Mouse (Mus musculus) frontal cortex, postnatal 10 days (tissue): Measurements from ENCODE around the gene Trappc11.
"Not testable (repeated sequence)": the region's sequence is repeated elsewhere in the genome, so short reads cannot be mapped to it uniquely, and the experiment has no call there.

Source experiments
- DNase-seq, 2 experiments: peaks; one replicate each; pipeline ENCODE4 v3.0.0; 2022; ENCODE audit warnings: low spot score in 2 of 2, mixed read lengths in 1 of 2

Gene Trappc11

DNA sequence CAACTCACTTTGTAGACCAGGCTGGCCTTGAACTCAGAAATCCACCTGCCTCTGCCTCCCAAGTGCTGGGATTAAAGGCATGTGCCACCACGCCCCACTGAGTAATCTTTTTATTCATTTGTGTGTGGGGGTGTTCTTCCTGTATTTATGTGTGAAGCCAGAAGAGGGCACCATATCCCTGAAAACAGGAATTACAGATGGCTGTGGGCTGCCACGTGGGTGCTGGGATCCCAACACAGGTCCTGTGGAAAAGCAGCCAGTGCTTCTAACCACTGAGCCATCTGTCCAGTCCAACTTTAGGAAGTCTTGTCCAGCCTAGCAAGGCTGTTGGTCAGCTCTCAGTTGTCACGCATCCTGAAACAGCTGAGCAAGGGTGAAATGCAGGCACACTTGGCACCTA, 46.0 kb downstream of the Trappc11 start:
- DNase-seq: no peak

DNA sequence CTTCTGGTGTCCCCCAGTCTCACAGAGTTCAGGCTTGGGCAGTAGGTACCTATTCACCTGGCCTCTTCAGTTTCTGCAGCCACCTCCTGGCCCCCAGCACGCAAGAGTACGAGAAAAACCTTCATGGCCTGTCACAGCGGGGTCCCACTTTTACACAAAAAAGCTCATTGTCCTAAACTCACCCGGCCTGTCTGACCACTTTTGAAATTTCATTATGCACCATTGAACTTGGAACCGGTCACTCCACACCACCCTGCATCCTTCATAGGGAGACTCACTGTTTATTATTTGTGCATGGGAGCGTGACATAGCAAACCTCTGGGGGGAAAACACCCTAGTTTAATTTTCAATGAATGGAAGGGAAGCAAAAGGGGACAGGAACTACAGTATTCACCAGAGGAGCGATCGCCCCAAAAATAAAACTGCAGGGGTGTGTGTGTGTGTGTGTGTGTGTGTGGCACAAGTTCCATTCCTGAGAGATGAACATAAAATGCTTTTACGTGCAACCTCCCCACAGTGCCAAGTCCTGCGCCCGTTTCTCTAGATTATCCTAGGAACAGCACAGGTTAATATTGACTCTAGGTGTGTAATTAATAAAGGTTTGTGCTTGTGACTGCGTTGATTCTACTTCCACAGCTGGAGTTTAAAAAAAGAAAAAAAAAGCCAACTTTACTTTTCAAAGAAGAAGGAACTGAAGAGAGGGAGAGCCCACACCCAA, 50.8 kb downstream of the Trappc11 start:
- no peak for DNase-seq

DNA sequence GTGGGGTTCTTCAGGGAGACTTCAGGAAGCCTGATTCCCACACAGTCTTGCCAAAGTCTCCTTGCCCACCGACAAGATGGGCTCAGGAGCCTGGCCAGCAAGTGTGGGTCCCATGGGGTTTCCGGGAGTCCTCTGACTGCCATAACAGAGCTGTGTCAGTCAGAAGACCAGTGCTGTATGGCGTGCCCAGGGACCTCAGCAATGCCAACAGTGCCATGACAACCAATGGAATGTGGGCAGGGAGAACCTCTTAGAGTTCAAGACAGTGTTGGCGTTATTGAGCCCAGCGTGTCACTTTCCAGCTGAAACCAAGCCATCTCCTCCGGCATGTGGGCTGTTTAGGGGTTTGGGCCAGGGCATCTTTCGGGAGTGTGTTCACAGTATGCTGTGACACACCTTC, 53.2 kb downstream of the Trappc11 start:
- DNase-seq: peak in 1 of 2 experiments; percentile 25

DNA sequence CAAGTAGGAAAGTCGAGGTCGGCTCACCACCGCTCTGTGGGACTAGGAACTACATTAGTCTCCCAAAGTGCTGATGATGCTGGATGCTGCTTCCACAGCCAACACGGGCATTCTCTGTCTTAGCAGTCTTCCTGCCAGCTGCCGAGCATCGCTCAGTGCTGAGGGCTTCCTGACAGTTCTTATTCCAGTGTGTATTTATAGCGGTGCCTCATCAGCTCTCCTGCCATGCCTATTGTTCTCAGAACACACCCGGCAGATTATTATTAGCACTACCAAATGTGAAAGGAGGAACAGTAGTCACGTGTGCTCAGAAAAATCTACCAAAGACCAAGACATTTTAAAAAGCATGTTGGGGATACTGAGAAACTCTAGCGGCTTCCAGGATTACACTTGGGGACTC, 71.6 kb downstream of the Trappc11 start:
- DNase-seq: peak; percentile 22 to 44

DNA sequence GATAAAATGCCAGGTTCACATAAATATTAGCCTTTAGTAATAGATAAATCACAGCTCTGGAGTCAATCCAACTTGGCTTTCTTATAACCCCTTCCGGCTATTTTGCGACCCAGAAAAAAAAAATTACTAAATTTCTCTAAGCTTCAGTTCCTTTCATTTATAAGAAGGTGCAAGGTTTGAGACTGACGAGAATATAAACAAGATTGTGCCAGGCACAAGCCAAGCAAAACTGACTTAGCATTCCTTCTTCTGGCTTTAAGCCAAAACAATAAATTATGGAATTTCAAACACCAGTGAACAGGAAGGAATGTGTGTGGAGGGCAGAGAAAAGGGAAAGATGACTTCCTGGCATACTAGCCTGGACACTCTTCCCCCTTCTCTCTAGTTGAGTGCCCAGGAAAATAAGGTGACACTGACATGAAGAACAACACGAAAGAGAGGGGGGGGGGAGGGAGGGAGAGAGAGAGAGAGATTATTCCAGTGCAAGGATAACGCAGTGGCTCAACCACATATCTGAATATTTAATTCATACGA, 74.0 kb downstream of the Trappc11 start:
- no peak for DNase-seq

DNA sequence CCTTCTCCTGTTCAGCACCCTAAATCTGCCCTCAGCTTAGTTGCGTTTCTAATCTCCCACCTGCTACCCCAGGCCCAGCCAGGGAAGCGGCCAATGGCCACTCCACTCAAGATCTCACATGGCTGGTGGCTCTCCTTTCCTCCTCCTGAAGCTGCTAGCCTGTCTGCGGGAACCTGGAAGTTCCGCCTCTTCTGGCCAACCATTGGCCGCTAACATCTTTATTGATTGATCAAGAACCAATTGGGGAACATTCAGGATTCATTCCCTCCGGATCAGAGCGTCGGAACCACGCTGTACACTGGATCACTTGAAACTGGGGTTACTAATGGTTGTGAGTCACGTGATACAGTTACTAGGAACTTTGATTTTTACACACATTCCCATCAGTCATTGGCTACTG, 74.7 kb downstream of the Trappc11 start:
- DNase-seq: no peak

DNA sequence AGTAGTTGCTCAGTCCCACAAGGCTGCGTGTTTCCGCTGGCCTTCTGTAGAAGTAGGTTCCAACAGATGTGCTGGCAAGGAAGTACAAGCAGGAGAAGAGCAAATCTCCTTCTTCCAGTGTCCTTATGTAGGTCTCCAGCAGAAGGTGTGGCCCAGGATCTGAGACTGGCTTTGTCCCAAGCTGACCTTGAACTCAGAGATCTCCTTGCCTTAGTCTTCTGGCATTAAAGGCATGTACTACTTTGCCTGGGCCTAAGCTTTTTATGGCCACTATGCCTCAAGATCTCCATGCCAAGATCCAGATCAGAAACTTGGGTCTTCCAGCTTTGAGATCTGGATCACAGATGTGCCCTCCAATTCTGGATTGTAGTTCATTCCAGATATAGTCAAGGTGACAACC, 84.1 kb downstream of the Trappc11 start:
- not testable (repeated sequence) for DNase-seq

DNA sequence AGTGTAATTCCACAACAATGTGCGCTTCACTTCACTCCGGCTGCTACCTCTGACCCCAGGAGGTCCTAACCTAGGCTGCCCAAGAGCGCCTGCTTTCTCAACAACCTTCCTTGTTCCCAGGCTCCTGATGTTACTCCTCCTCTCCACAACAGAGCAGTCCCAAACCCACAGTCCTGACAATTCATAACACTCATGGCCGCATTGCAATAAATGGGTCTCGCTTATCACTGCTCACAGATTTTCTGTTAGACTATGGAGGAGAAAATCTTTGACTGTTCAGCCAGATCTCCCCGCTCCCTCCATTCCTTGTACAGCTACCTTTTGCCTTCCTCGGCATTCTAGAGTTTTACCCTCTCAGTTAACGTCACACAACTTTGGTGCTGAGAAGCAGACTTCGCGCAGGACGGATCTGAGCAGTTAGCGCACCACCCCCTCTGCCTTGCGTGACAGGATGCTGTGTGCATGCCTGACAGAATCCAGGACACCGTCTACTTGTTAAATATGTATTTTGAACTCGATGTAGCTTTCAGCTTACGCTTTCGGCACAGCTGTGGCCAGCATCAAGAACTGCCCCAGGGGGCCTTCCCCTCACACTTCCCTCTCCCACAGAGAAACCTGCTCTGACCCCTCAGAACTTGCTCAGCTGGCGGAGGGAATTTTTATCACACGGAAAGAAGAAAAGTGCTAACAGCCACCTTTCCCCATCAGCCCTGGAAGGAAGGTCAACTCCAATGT, 86.8 kb downstream of the Trappc11 start, which contains the start of gene Stox2:
Gene Stox2, minus strand, starts transcription at position 51 of the 735 bp plus-strand sequence.
- DNase-seq: no peak
